Mouse (Mus musculus) hindbrain, embryonic 16.5 days (tissue): ENCODE data around the gene Tubgcp4. TPM values are rescaled to one million over a fixed set of nuclear protein-coding genes. Genes with fewer than 3 reads are reported as not detected.
A peak's percentile ranks its signal among the peaks of the same experiment; 100 is the strongest.
"Not testable (repeated sequence)": the region's sequence is repeated elsewhere in the genome, so short reads cannot be mapped to it uniquely, and the experiment has no call there.

Experiments
- ATAC-seq: fragments of 200-750 bp; cut with Nextera tagmentation; 2 replicates; pipeline ENCODE4 v1.8.0; 2017; ENCODE audit warnings: moderate TSS enrichment, moderate library complexity
- H3K27ac ChIP-seq: fragments of 300-500 bp; sonication (generic); 2 replicates; pipeline ENCODE4 v1.5.1; 2014; ENCODE audit warnings: low read depth, mild to moderate bottlenecking, control low read depth, low read length, moderate library complexity
- H3K27me3 ChIP-seq: fragments of 300-500 bp; sonication (generic); replicated peaks from 2 replicates; pipeline ENCODE4 v1.6.1; 2014; ENCODE audit warnings: low read length; ENCODE audit not compliant: control insufficient read depth, insufficient read depth
- H3K36me3 ChIP-seq: fragments of 300-500 bp; sonication (generic); 2 replicates; pipeline ENCODE4 v1.6.1; 2014; ENCODE audit warnings: mild to moderate bottlenecking, low read length, moderate library complexity, mixed read lengths; ENCODE audit not compliant: control insufficient read depth, insufficient read depth
- H3K4me1 ChIP-seq: fragments of 300-500 bp; sonication (generic); 2 replicates; pipeline ENCODE4 v1.6.1; 2014; ENCODE audit warnings: low read depth, low read length; ENCODE audit not compliant: control insufficient read depth, insufficient read depth
- H3K4me2 ChIP-seq: fragments of 300-500 bp; sonication (generic); 2 replicates; pipeline ENCODE4 v1.6.1; 2014; ENCODE audit warnings: mild to moderate bottlenecking, low read length, control low read depth, moderate library complexity
- H3K4me3 ChIP-seq: fragments of 300-500 bp; sonication (generic); 2 replicates; pipeline ENCODE4 v1.5.1; 2014; ENCODE audit warnings: mild to moderate bottlenecking, low read length, control low read depth, moderate library complexity
- H3K9ac ChIP-seq: fragments of 300-500 bp; sonication (generic); 2 replicates; pipeline ENCODE4 v1.6.1; 2014; ENCODE audit warnings: low read depth, mild to moderate bottlenecking, control low read depth, low read length, moderate library complexity
- H3K9me3 ChIP-seq: fragments of 300-500 bp; sonication (generic); 2 replicates; pipeline ENCODE4 v1.6.1; 2014; ENCODE audit warnings: mild to moderate bottlenecking, low read length, moderate library complexity; ENCODE audit not compliant: control insufficient read depth
- WGBS: fragments of 180-500 bp; shearing (Covaris S2); extraction: QIAGEN DNeasy Blood & Tissue Kit; methylation state at CpG from one replicate; pipeline ENCODE4 v1.1.7; 2014; 5-methylcytosine and 5-hydroxymethylcytosine counted together
- polyA plus RNA-seq: library from polyadenylated mRNA; unstranded; fragments of >200 nt; fragmentation: Nextera tagmentation; extraction: Ambion mirVana; gene quantifications from 2 replicates; pipeline ENCODE4 v1.2.1, GENCODE M21; 2015

The Tubgcp4 gene
- polyA plus RNA-seq: 38.3 and 45.0 TPM in 2 replicates

DNA sequence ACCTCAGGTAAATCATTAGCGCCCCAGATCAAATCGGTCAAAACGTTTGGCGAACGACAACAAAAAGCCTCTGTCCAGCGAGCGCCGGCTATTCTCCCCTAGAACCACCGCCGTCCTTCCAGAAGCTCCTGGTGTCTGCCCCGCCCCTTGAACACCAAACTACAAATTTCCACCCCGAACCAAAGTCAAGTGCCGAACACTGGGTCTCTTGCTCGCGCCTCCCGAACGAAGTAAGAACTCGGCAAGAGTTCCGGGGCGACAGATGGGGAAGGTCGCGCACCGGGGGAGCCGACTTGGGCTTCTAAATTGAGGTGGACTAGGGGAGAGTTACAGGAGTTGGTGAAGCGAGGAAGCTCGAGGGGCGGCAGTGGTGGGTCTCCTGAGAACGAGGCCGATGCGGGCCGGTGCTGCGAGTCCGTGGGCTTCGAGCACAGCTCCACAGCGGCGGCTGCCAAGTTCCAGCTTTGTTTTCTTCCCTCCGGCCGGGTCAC is at the start of gene Tubgcp4:
Gene Tubgcp4, plus strand, starts transcription at position 174 of the 491 bp plus-strand sequence.
- H3K4me3 ChIP-seq: peak within 1 kb of the TSS; percentile 67
- peaks cover 13% of the 10 kb centered on the region for H3K36me3 ChIP-seq
- peak within 1 kb of the TSS; percentile 91 for H3K4me2 ChIP-seq
- peak; percentile 75 for ATAC-seq
- H3K27ac ChIP-seq: peak within 1 kb of the TSS; percentile 89
- H3K9ac ChIP-seq: peak within 1 kb of the TSS; percentile 83
- no peaks in the 10 kb centered on the region for H3K27me3 ChIP-seq
- under 1% methylated on average over 38 of the region's 38 CpGs for WGBS
- H3K4me1 ChIP-seq: peaks cover 22% of the 10 kb centered on the region
- no peaks in the 10 kb centered on the region for H3K9me3 ChIP-seq

- 91% methylated on average over 5 of the region's 5 CpGs for WGBS
- not testable (repeated sequence) for H3K27ac ChIP-seq, H3K4me3 ChIP-seq, ATAC-seq, H3K27me3 ChIP-seq, H3K4me2 ChIP-seq, H3K36me3 ChIP-seq, H3K9ac ChIP-seq, H3K4me1 ChIP-seq, H3K9me3 ChIP-seq
These were observed 44.2 kb upstream of the Tubgcp4 start for GRCm38 (mm10) chr2:121126302-121126701.

GRCm38 (mm10) chr2:121127536-121127935 is 42.9 kb upstream of the Tubgcp4 start:
- Histone ChIP-seq H3K27ac (no peak overlapping the region), H3K4me2 (no peak overlapping the region), H3K4me3 (no peak overlapping the region), H3K9me3 (no peaks in the 10 kb centered on the region), H3K9ac (no peak overlapping the region), H3K4me1 (no peaks in the 10 kb centered on the region), H3K27me3 (no peaks in the 10 kb centered on the region), H3K36me3 (no peaks in the 10 kb centered on the region)
- no peak for ATAC-seq
- 92% methylated on average over 1 of the region's 1 CpGs for WGBS

DNA sequence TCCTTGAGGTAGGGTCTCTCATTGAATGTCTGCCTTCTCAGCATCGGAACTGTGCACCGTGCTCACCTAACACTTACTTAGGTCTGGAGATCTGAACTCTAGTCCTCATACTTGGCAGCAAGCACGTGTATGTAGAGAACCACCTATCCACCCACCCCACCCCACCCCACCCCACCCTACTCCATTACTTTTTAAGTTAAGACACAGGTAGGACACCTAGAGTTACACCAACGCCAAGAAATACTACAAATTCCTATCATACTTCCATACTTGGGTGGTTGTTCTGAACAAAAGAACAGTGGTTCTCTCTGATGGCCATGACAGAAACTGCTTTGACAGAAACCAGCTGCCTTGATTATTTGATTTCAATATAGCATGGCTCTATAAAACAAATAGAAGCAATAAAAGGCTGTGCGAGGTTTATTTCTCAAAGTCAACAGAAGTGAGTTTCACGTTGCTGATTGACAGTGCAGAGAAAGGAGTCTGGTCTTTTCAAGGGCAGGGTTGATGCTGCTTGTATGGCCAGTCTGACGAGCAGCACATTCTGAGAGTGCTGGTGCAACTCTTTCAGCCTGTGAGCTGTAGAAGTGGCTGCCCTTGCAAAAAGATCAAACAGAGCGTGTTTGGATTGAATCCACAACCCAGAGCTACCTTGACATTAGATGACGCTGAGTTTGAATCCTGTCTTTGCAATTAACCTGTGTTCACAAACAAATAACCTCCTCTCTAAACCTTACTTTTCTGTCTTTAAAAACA is 41.4 kb upstream of the Tubgcp4 start:
- WGBS: 72% methylated on average over 9 of the region's 9 CpGs
- no peak overlapping the region for H3K9ac ChIP-seq
- no peaks in the 10 kb centered on the region for H3K36me3 ChIP-seq
- ATAC-seq: no peak
- H3K4me2 ChIP-seq: no peak overlapping the region
- no peaks in the 10 kb centered on the region for H3K9me3 ChIP-seq
- no peak overlapping the region for H3K4me3 ChIP-seq
- no peak overlapping the region for H3K27ac ChIP-seq
- no peaks in the 10 kb centered on the region for H3K27me3 ChIP-seq
- H3K4me1 ChIP-seq: no peaks in the 10 kb centered on the region

DNA sequence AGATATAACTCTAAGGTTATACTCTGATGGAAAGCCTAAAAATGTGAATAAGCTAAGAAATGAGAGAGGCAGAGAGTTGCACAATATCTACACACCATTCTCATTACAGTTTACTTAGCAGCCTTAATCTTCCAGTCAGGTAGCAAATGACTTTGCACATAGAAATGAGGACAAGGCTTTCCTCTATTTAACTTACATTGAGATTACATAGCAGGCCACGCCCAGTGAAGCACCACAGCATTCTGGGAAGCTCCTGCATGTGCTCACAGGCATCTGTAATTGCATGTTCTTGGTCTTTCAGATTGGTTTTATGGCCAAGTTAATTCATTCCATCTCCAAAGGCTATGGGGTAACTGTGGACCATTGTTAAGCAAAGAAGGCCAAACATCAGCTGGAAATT is 37.6 kb upstream of the Tubgcp4 start:
- H3K4me2 ChIP-seq: no peak overlapping the region
- no peak for ATAC-seq
- H3K27ac ChIP-seq: no peak overlapping the region
- H3K4me1 ChIP-seq: no peaks in the 10 kb centered on the region; the same call in 1 of the 2 replicates
- H3K36me3 ChIP-seq: no peaks in the 10 kb centered on the region
- no peaks in the 10 kb centered on the region for H3K9me3 ChIP-seq
- H3K4me3 ChIP-seq: no peak overlapping the region
- H3K27me3 ChIP-seq: no peaks in the 10 kb centered on the region
- WGBS: 75% methylated on average over 1 of the region's 1 CpGs
- H3K9ac ChIP-seq: no peak overlapping the region

- no peak overlapping the region for H3K27ac ChIP-seq
- no peak overlapping the region for H3K4me3 ChIP-seq
- H3K9ac ChIP-seq: no peak overlapping the region
- ATAC-seq: no peak
- H3K4me2 ChIP-seq: no peak overlapping the region
- H3K27me3 ChIP-seq: no peaks in the 10 kb centered on the region
- H3K9me3 ChIP-seq: no peaks in the 10 kb centered on the region
- peaks cover 23% of the 10 kb centered on the region for H3K4me1 ChIP-seq
- no peaks in the 10 kb centered on the region for H3K36me3 ChIP-seq
- 99% methylated on average over 4 of the region's 4 CpGs for WGBS
These were observed 33.1 kb upstream of the Tubgcp4 start for GRCm38 (mm10) chr2:121137371-121137770.

- ATAC-seq: peak; percentile 32
- Histone ChIP-seq H3K4me1 (peaks cover 23% of the 10 kb centered on the region), H3K9ac (peak overlapping the region; percentile 73), H3K4me2 (peak overlapping the region; percentile 86), H3K36me3 (no peaks in the 10 kb centered on the region), H3K9me3 (no peaks in the 10 kb centered on the region), H3K27me3 (no peaks in the 10 kb centered on the region), H3K4me3 (peak overlapping the region; percentile 61), H3K27ac (peak overlapping the region; percentile 99)
- WGBS: 38% methylated on average over 29 of the region's 29 CpGs
These were observed 31.0 kb upstream of the Tubgcp4 start for GRCm38 (mm10) chr2:121139266-121140017.

DNA sequence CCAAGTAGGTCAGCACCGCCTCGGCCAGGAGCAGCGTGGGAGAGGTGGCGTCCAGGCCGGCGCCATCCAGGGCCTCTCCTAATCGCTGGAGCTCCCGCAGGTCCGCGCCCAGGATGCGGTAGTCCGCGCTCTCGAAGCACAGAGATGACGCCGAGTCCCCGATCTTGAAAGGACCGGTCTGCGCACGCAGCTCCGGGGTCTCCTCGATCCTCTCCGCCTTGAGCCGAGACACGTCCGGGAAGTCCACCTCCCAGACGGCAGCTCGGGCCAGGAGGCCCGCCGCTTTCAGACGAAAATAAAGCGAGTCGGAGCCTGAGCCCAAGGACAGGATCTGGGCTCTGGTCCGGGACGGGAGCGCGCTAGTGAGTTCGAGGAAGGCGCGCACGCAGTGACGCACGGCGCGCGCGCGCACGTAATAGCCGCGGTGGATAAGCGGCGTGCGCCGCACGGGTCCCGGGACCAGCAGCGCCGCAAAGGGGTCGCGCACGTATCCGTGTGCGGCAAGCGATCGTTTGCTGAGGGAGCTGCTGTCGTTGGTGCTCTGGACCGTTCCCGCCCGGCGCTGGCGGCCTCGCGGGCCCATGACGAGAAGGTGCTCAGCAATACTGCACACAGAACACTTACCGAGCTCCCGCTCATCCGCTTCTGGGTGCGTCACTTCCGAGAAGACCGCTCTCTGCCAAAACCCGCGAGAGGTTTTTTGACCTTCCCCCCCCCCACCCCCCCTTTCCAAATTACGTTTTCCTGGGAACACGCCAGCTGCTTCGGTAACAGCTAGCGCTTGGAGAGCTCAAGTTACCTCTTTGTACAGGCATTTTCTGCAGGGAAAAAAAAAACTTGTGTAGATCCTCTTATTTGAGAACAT is 30.2 kb upstream of the Tubgcp4 start, which contains the start of the genes Adal and Lcmt2:
Gene Adal, plus strand, starts transcription at position 411 of the 865 bp plus-strand sequence.
Gene Lcmt2, minus strand, starts transcription at position 636 of the 865 bp plus-strand sequence.
- H3K4me1 ChIP-seq: peaks cover 23% of the 10 kb centered on the region
- no peaks in the 10 kb centered on the region for H3K9me3 ChIP-seq
- H3K27me3 ChIP-seq: no peaks in the 10 kb centered on the region
- peak within 1 kb of the TSS; percentile 99 for H3K27ac ChIP-seq
- peak within 1 kb of the TSS; percentile 61 for H3K4me3 ChIP-seq
- under 1% methylated on average over 83 of the region's 87 CpGs for WGBS
- H3K4me2 ChIP-seq: peak within 1 kb of the TSS; percentile 86
- ATAC-seq: peak; percentile 97
- no peaks in the 10 kb centered on the region for H3K36me3 ChIP-seq
- H3K9ac ChIP-seq: peak within 1 kb of the TSS; percentile 73
